Mouse (Mus musculus) neutrophil, adult 5-6 weeks (primary cell): ENCODE measurements around the gene Ndufb6. TPM values are rescaled to one million over a fixed set of nuclear protein-coding genes. Genes with fewer than 3 reads are reported as not detected.
"Not testable (repeated sequence)": the region's sequence is repeated elsewhere in the genome, so short reads cannot be mapped to it uniquely, and the experiment has no call there.

Source experiments
- ATAC-seq: fragments of 151-379, 151-347 bp; 2 replicates; pipeline ENCODE4 v1.8.0; 2017; ENCODE audit warnings: mild to moderate bottlenecking, moderate TSS enrichment; ENCODE audit not compliant: insufficient number of reproducible peaks, poor library complexity, low FRiP score, severe bottlenecking; ENCODE audit errors: extremely low read depth
- total RNA-seq: library from RNA; stranded (forward); fragments of 200-1000 nt; gene quantifications from 2 replicates; pipeline ENCODE4 v1.2.3, GENCODE M21; 2017

Gene Ndufb6
- 12.2 and 24.1 TPM in 2 replicates for total RNA-seq

GRCm38 (mm10) chr4:40279276-40279900 is at the start of gene Ndufb6:
TSS of gene Ndufb6 (minus strand) at chr4:40279421.
- peak; percentile 98 for ATAC-seq

GRCm38 (mm10) chr4:40327161-40327560 is 47.9 kb upstream of the Ndufb6 start:
- ATAC-seq, result no peak

- ATAC-seq, result no peak
Measured at GRCm38 (mm10) chr4:40324620-40325019, 45.4 kb upstream of the Ndufb6 start.

GRCm38 (mm10) chr4:40317404-40317803 is 38.2 kb upstream of the Ndufb6 start:
- ATAC-seq, result no peak

- ATAC-seq, result peak; percentile 99
Measured at GRCm38 (mm10) chr4:40313026-40313425, 33.8 kb upstream of the Ndufb6 start.

- ATAC-seq, result no peak
Measured at GRCm38 (mm10) chr4:40312213-40312612, 33.0 kb upstream of the Ndufb6 start.

- no peak for ATAC-seq
Measured at GRCm38 (mm10) chr4:40310796-40311383, 31.7 kb upstream of the Ndufb6 start.

GRCm38 (mm10) chr4:40309682-40310081 is 30.5 kb upstream of the Ndufb6 start:
- ATAC-seq, result no peak

- no peak for ATAC-seq
Measured at GRCm38 (mm10) chr4:40302445-40303125, 23.4 kb upstream of the Ndufb6 start.

- peak; percentile 81 for ATAC-seq
Measured at GRCm38 (mm10) chr4:40301076-40301789, 22.0 kb upstream of the Ndufb6 start.

- ATAC-seq, result no peak
Measured at GRCm38 (mm10) chr4:40299169-40299568, 19.9 kb upstream of the Ndufb6 start.

- ATAC-seq, result not testable (repeated sequence)
Measured at GRCm38 (mm10) chr4:40291511-40291910, 12.3 kb upstream of the Ndufb6 start.

GRCm38 (mm10) chr4:40289046-40289445 is 9.8 kb upstream of the Ndufb6 start:
- no peak for ATAC-seq

- peak; percentile 90 for ATAC-seq
Measured at GRCm38 (mm10) chr4:40287415-40287814, 8.2 kb upstream of the Ndufb6 start.

GRCm38 (mm10) chr4:40285582-40285981 is 6.4 kb upstream of the Ndufb6 start:
- peak; percentile 78; the same call in 1 of the 2 replicates for ATAC-seq

GRCm38 (mm10) chr4:40278880-40279275 is 343 bp downstream of the Ndufb6 start:
- ATAC-seq, result no peak

- peak; percentile 87 for ATAC-seq
Measured at GRCm38 (mm10) chr4:40269430-40270032, 9.7 kb downstream of the Ndufb6 start, which contains the start of the genes Smim27 and Topors. TSS of gene Smim27 (plus strand) at chr4:40269579. TSS of gene Topors (minus strand) at chr4:40269850.

GRCm38 (mm10) chr4:40268835-40269234 is 10.4 kb downstream of the Ndufb6 start:
- no peak for ATAC-seq

- ATAC-seq, result peak; percentile 56
Measured at GRCm38 (mm10) chr4:40268204-40268813, 10.9 kb downstream of the Ndufb6 start.
